Mouse (Mus musculus) embryonic facial prominence, embryonic 13.5 days (tissue): ENCODE results near the gene Homez. TPM values are rescaled to one million over a fixed set of nuclear protein-coding genes. Genes with fewer than 3 reads are reported as not detected.

Experiments used
- ATAC-seq: fragments of 200-750 bp; cut with Nextera tagmentation; 2 replicates; pipeline ENCODE4 v1.8.0; 2017; ENCODE audit warnings: low read depth; ENCODE audit not compliant: insufficient number of reproducible peaks, insufficient read depth, low FRiP score, low TSS enrichment
- H3K27ac ChIP-seq: fragments of 300-500 bp; sonication (generic); 2 replicates; pipeline ENCODE4 v1.5.1; 2015; ENCODE audit warnings: moderate library complexity, mild to moderate bottlenecking, inconsistent platforms
- H3K27me3 ChIP-seq: fragments of 300-500 bp; sonication (generic); 2 replicates; pipeline ENCODE4 v1.6.1; 2015; ENCODE audit warnings: mild to moderate bottlenecking, inconsistent platforms
- H3K36me3 ChIP-seq: fragments of 300-500 bp; sonication (generic); 2 replicates; pipeline ENCODE4 v1.6.1; 2015; ENCODE audit warnings: mild to moderate bottlenecking, inconsistent platforms
- H3K4me1 ChIP-seq: fragments of 300-500 bp; sonication (generic); 2 replicates; pipeline ENCODE4 v1.6.1; 2015; ENCODE audit warnings: inconsistent platforms
- H3K4me2 ChIP-seq: fragments of 300-500 bp; sonication (generic); 2 replicates; pipeline ENCODE4 v1.6.1; 2015; ENCODE audit warnings: moderate library complexity, mild to moderate bottlenecking, inconsistent platforms
- H3K4me3 ChIP-seq: fragments of 300-500 bp; sonication (generic); 2 replicates; pipeline ENCODE4 v1.5.1; 2015; ENCODE audit warnings: mild to moderate bottlenecking, inconsistent platforms
- H3K9ac ChIP-seq: fragments of 300-500 bp; sonication (generic); 2 replicates; pipeline ENCODE4 v1.6.1; 2015; ENCODE audit warnings: mild to moderate bottlenecking, inconsistent platforms
- H3K9me3 ChIP-seq: fragments of 300-500 bp; sonication (generic); 2 replicates; pipeline ENCODE4 v1.6.1; 2016; ENCODE audit warnings: inconsistent platforms
- WGBS: fragments of 180-500 bp; shearing (Covaris S2); methylation state at CpG from one replicate; pipeline ENCODE4 v1.1.7; 2015; ENCODE audit warnings: mixed read lengths; 5-methylcytosine and 5-hydroxymethylcytosine counted together
- polyA plus RNA-seq: library from polyadenylated mRNA; unstranded; fragments of >200 nt; fragmentation: Nextera tagmentation; extraction: Ambion mirVana; gene quantifications from 2 replicates; pipeline ENCODE4 v1.2.1, GENCODE M21; 2015

The Homez gene
- polyA plus RNA-seq, 1 experiment from 2014 or later: 12.3 TPM

DNA sequence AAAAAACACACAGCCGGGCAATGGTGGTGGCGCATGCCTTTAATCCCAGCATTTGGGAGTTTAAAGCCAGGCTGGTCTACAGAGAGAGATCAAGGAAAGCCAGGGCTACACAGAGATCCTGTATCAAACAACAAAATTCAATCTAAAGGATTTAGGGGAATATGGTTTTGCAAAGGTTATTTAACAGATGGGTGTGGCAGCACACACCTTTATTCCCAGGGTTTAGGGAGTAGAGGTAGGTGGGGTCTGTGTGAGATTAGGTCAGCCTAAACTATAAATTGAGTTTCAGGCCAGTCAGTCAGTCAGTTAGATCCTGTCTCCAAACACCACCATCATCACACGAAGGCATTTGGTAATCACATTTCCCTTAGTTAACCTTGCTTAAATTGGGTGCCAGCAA lies 21.4 kb upstream of the Homez start, which contains the start of gene Pabpn1:
Pabpn1 (plus strand) TSS at position 301 of the 400 bp plus-strand sequence.
- Histone ChIP-seq H3K4me1 (peaks cover 10% of the 10 kb centered on the region; the same call in 1 of the 2 replicates), H3K4me2 (peak within 1 kb of the TSS; percentile 58), H3K4me3 (peak within 1 kb of the TSS; percentile 89), H3K27me3 (no peaks in the 10 kb centered on the region), H3K9me3 (no peaks in the 10 kb centered on the region), H3K36me3 (peaks cover 17% of the 10 kb centered on the region), H3K9ac (peak within 1 kb of the TSS; percentile 60; the same call in 1 of the 2 replicates), H3K27ac (peak within 1 kb of the TSS; percentile 86)
- no peak for ATAC-seq
- WGBS: 90% methylated on average over 3 of the region's 3 CpGs

DNA sequence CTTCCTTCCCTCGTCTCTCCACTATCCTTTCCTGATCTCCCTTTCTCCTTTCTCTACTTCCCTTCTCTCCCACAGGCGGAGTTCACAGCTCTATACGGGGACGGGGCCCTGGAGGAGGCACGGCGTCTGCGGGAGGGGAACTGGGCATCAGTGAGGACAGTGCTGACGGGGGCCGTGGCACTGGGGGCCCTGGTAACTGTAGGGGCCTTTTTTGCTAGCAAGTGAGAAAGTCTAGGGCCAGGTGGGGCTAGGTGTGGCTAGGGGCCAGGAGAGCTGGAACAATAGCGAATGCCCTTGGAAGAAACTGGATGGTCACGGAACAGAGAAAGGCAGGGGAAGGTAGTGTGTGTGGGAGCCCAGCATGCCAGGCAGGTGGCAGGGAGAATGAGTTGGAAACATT lies 14.5 kb upstream of the Homez start:
- H3K9me3 ChIP-seq: no peaks in the 10 kb centered on the region
- H3K9ac ChIP-seq: peak overlapping the region; percentile 54; the same call in 1 of the 2 replicates
- H3K4me1 ChIP-seq: peaks cover 18% of the 10 kb centered on the region
- H3K27ac ChIP-seq: no peak overlapping the region
- H3K4me3 ChIP-seq: no peak overlapping the region
- peaks cover 11% of the 10 kb centered on the region for H3K36me3 ChIP-seq
- no peak for ATAC-seq
- WGBS: 92% methylated on average over 11 of the region's 11 CpGs
- no peaks in the 10 kb centered on the region for H3K27me3 ChIP-seq
- peak overlapping the region; percentile 80 for H3K4me2 ChIP-seq

DNA sequence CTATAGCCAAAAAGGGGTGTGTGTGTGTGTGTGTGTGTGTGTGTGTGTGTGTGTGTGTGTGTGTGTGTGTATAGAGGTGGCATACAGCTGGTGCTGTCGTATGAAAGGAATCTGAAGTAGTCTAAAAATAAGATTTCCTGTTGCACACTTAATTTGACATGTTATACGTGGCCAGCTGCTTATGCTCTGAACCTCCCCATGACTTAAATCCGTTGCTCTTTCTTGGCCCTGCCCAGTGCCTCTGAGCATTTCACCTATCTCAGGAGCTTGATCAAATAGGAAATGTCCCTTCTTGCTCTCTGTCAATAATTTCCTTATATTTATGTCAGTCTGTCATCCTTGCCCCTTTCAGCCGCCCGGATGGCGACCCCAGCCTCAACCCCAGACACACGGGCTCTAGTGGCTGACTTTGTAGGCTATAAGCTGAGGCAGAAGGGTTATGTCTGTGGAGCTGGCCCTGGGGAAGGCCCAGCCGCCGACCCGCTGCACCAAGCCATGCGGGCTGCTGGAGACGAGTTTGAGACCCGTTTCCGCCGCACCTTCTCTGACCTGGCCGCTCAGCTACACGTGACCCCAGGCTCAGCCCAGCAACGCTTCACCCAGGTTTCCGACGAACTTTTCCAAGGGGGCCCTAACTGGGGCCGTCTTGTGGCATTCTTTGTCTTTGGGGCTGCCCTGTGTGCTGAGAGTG lies 13.4 kb upstream of the Homez start:
- H3K27me3 ChIP-seq: no peaks in the 10 kb centered on the region
- no peak for ATAC-seq

GRCm38 (mm10) chr14:54883154-54884021 lies 12.6 kb upstream of the Homez start, which contains the start of the genes Bcl2l2 and Gm20521:
Bcl2l2 (plus strand) TSS chr14:54883377.
Gm20521 (plus strand) TSS chr14:54883441.
- Histone ChIP-seq H3K9me3 (no peaks in the 10 kb centered on the region), H3K27me3 (peaks cover 6% of the 10 kb centered on the region), H3K4me3 (peak within 1 kb of the TSS; percentile 73), H3K4me1 (peaks cover 18% of the 10 kb centered on the region), H3K27ac (peak within 1 kb of the TSS; percentile 93), H3K9ac (peak within 1 kb of the TSS; percentile 86), H3K4me2 (peak within 1 kb of the TSS; percentile 80), H3K36me3 (peaks cover 11% of the 10 kb centered on the region)
- WGBS: under 1% methylated on average over 27 of the region's 27 CpGs
- peak; percentile 78 for ATAC-seq

More for the DNA sequence above, 13.4 kb upstream of the Homez start:
- Histone ChIP-seq H3K4me1 (peaks cover 18% of the 10 kb centered on the region), H3K9ac (peak overlapping the region; percentile 86), H3K4me3 (peak overlapping the region; percentile 73), H3K36me3 (peaks cover 11% of the 10 kb centered on the region), H3K9me3 (no peaks in the 10 kb centered on the region), H3K27ac (peak overlapping the region; percentile 93), H3K4me2 (peak overlapping the region; percentile 80)
- WGBS: 27% methylated on average over 21 of the region's 21 CpGs

- H3K9ac ChIP-seq: peak within 1 kb of the TSS; percentile 83
- WGBS: under 1% methylated on average over 61 of the region's 61 CpGs
- ATAC-seq: peak; percentile 66
- H3K4me2 ChIP-seq: peak within 1 kb of the TSS; percentile 98
- H3K4me3 ChIP-seq: peak within 1 kb of the TSS; percentile 74
- peaks cover 12% of the 10 kb centered on the region for H3K4me1 ChIP-seq
- H3K9me3 ChIP-seq: no peaks in the 10 kb centered on the region
- H3K27me3 ChIP-seq: peaks cover 44% of the 10 kb centered on the region
- H3K36me3 ChIP-seq: no peaks in the 10 kb centered on the region
- H3K27ac ChIP-seq: peak within 1 kb of the TSS; percentile 51; the same call in 1 of the 2 replicates
These were observed 6.4 kb upstream of the Homez start, which contains the start of gene Ppp1r3e for GRCm38 (mm10) chr14:54877048-54877715. Ppp1r3e (minus strand) TSS chr14:54877550.

GRCm38 (mm10) chr14:54876539-54877047 lies 5.8 kb upstream of the Homez start:
- under 1% methylated on average over 66 of the region's 72 CpGs for WGBS
- Histone ChIP-seq H3K27ac (peak overlapping the region; percentile 51; the same call in 1 of the 2 replicates), H3K27me3 (peaks cover 44% of the 10 kb centered on the region), H3K9me3 (no peaks in the 10 kb centered on the region), H3K4me1 (peaks cover 12% of the 10 kb centered on the region), H3K9ac (peak overlapping the region; percentile 83), H3K36me3 (no peaks in the 10 kb centered on the region), H3K4me2 (peak overlapping the region; percentile 98), H3K4me3 (peak overlapping the region; percentile 74)
- peak; percentile 82 for ATAC-seq

DNA sequence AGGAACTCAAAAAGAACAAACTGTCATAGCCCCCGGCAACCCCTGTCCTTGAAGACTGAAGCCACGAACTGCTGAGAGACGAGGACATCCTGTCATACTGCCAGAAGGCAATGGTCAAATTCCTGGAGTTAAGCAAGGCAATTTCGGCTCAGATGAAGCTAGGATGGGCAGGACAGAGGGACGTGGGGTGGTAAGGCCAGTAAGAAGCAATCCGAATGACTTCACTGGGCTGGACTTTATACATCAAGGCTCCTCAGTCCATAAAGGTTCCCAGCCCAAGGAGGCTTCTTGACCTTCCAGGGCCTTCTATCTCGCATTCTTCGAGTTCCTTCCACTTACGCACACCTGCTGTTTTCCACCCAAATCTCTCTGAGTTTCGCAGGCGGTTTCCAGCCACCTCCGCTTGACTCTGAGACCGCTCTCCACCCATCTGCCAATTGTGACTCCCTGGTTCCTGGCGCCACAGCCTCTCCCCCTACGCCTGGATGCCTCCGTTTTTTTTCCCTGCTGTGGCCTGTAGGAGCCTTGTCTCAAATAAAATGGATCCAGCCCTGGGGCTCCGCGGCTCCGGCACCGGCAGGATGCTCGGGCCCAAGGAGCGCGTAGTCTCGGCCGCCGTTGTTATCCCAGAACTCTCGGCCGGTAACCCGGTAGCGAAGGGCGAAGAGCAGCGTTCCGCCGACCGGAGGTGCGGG lies 5.2 kb upstream of the Homez start:
- Histone ChIP-seq H3K4me1 (peaks cover 12% of the 10 kb centered on the region), H3K36me3 (no peaks in the 10 kb centered on the region), H3K4me2 (peak overlapping the region; percentile 98), H3K9ac (peak overlapping the region; percentile 83), H3K27me3 (peaks cover 44% of the 10 kb centered on the region), H3K4me3 (peak overlapping the region; percentile 74), H3K27ac (peak overlapping the region; percentile 51; the same call in 1 of the 2 replicates), H3K9me3 (no peaks in the 10 kb centered on the region)
- no peak for ATAC-seq
- 2% methylated on average over 36 of the region's 36 CpGs for WGBS

- Histone ChIP-seq H3K27me3 (peaks cover 44% of the 10 kb centered on the region), H3K4me3 (no peak overlapping the region), H3K9ac (no peak overlapping the region), H3K36me3 (no peaks in the 10 kb centered on the region), H3K4me1 (peaks cover 12% of the 10 kb centered on the region), H3K9me3 (no peaks in the 10 kb centered on the region), H3K27ac (no peak overlapping the region), H3K4me2 (no peak overlapping the region)
- 85% methylated on average over 3 of the region's 3 CpGs for WGBS
- ATAC-seq: no peak
These were observed 3.4 kb upstream of the Homez start for GRCm38 (mm10) chr14:54874165-54874564.

DNA sequence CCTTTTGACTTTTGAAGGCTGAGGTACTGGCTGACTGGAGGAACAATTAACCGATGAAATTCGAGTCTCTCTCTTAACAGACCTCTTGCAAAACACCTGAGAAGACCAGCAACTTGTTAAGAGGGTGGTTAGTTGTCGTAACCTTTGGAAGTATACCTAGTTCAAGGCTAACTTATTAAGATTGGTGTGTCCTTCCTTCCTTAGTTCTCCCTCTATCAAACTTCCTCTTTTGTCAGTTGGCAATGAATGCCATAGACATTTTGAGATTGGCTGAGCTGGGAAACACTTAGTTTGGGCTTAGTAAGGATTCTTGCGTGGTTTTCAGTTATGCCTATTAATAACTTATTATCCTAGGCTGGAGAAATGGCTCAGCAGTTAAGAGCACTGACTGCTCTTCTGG lies 2.7 kb downstream of the Homez start:
- no peak for ATAC-seq
- Histone ChIP-seq H3K9me3 (no peaks in the 10 kb centered on the region), H3K4me2 (no peak overlapping the region), H3K27ac (no peak overlapping the region), H3K27me3 (no peaks in the 10 kb centered on the region), H3K4me3 (no peak overlapping the region), H3K4me1 (0 out of 2 replicates have a peak, but pooled peaks cover 2% of the 10 kb centered on the region), H3K36me3 (no peaks in the 10 kb centered on the region), H3K9ac (no peak overlapping the region)
- WGBS: 82% methylated on average over 4 of the region's 4 CpGs

DNA sequence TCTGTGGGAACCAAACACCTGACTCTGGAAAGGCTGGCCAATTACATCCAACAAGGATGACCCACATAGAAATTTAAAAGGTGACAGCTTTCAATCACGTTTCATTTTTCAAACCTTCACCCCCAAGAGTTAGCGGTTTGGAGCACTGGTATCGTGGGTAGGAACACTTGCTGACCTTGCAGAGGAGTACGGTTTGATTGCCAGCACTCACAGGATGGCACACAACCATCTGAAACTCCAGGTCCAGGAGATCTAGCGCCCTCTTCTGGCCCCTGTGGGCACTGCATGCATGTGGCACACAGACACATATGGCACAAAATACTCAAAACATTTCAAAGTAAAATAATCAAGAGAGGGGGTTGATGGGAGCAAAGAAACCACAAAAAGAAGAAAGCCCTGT lies 3.8 kb downstream of the Homez start:
- ATAC-seq: no peak
- H3K36me3 ChIP-seq: no peaks in the 10 kb centered on the region
- H3K4me3 ChIP-seq: no peak overlapping the region
- no peaks in the 10 kb centered on the region for H3K9me3 ChIP-seq
- H3K27ac ChIP-seq: no peak overlapping the region
- no peaks in the 10 kb centered on the region for H3K27me3 ChIP-seq
- H3K4me1 ChIP-seq: 0 out of 2 replicates have a peak, but pooled peaks cover 2% of the 10 kb centered on the region
- H3K4me2 ChIP-seq: no peak overlapping the region
- H3K9ac ChIP-seq: no peak overlapping the region
- WGBS: 54% methylated on average over 5 of the region's 5 CpGs
